Mouse (Mus musculus): ENCODE data around the gene Ttc28.

DNA sequence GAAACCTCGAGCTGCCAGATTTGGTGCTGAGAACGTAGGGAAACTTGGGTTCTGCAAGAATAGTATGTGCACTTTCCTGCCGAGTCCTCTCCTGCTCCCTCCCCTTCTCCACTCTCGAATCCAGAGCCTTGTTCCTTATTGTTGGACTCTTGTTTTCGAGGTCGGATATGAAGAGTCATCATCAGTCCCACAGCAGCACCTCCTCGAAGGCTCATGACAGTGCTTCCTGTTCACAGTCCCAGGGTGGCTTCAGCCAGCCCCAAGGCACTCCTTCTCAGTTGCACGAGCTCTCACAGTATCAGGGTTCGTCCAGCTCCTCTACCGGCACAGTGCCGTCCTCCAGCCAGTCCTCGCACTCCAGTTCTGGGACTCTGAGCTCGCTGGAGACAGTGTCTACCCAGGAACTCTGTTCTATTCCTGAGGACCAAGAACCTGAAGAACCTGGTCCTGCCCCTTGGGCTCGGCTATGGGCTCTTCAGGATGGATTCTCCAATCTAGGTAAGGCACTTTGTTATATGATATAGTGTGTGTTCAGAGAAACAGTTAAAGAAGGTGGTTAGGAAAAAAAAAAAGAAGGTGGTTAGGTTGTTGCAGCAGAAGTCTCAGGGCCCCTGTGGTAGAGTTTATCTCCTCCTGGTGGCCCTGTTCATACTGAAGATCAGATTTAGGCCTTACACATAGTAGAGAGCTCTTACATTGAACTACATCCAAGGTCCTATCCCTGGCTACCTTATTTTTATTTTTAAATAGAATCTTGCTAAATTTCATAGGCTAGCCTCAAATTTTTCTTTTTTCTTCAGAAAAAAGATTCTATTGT, 38.3 kb upstream of the Ttc28 start:
- TF ChIP-seq HCFC1 (IDR thresholded peaks at IDR 0.05; ENCODE audit: borderline replicate concordance, insufficient read depth, low read length) (no peak), ZNF384 (IDR thresholded peaks at IDR 0.05; ENCODE audit: low read depth, low read length) (no peak), ZC3H11A (IDR thresholded peaks at IDR 0.05; ENCODE audit: borderline replicate concordance, low read depth, low read length) (no peak), MAFK (IDR thresholded peaks at IDR 0.05; ENCODE audit: insufficient read depth, low read depth, low read length) (no peak), CHD2 (IDR thresholded peaks at IDR 0.05; ENCODE audit: low read depth, low read length) (no peak)
